Mouse (Mus musculus): ENCODE results near the gene Myh10. TPM values are rescaled to one million over a fixed set of nuclear protein-coding genes. Genes with fewer than 3 reads are reported as not detected.

Myh10 gene
- polyA plus RNA-seq, 1 experiment from 2014 or later = 8.0 TPM

- TF ChIP-seq EP300 (IDR thresholded peaks at IDR 0.05; ENCODE audit: low read depth) (no peak), CTCF (IDR thresholded peaks at IDR 0.05; ENCODE audit: low read depth) (no peak)
- DNase-seq = no peak
- Histone ChIP-seq H3K4me3 (ENCODE audit: low read depth, low read length) (no peak overlapping the region), H3K27me3 (ENCODE audit: insufficient read depth, low read length) (no peaks in the 10 kb centered on the region), H3K9me3 (ENCODE audit: low read length) (no peaks in the 10 kb centered on the region), H3K27ac (ENCODE audit: low read depth) (no peak overlapping the region), H3K9ac (replicated peaks) (no peak overlapping the region), H3K4me1 (ENCODE audit: insufficient read depth) (peaks cover 3% of the 10 kb centered on the region; the same call in 1 of the 2 replicates), H3K4me2 (ENCODE audit: low read depth, low read length) (no peak overlapping the region), H3K36me3 (replicated peaks; ENCODE audit: insufficient read depth, low read length) (no peaks in the 10 kb centered on the region)
- no peak for ATAC-seq
- WGBS (ENCODE audit: insufficient replicate concordance) = 32% methylated on average over 6 of the region's 6 CpGs
Observed at GRCm38 (mm10) chr11:68656887-68657685, 34.3 kb upstream of the Myh10 start.

GRCm38 (mm10) chr11:68657811-68658210, 33.5 kb upstream of the Myh10 start:
- H3K9ac ChIP-seq (replicated peaks) = no peak overlapping the region
- peaks cover 3% of the 10 kb centered on the region; the same call in 1 of the 2 replicates for H3K4me1 ChIP-seq (ENCODE audit: insufficient read depth)
- WGBS (ENCODE audit: insufficient replicate concordance) = 57% methylated on average over 9 of the region's 9 CpGs
- H3K27ac ChIP-seq (ENCODE audit: low read depth) = no peak overlapping the region
- H3K4me2 ChIP-seq (ENCODE audit: low read depth, low read length) = no peak overlapping the region
- DNase-seq (no peak), ATAC-seq (no peak)
- TF ChIP-seq CTCF (IDR thresholded peaks at IDR 0.05; ENCODE audit: low read depth) (no peak), EP300 (IDR thresholded peaks at IDR 0.05; ENCODE audit: low read depth) (no peak)
- H3K36me3 ChIP-seq (replicated peaks; ENCODE audit: insufficient read depth, low read length) = no peaks in the 10 kb centered on the region
- no peak overlapping the region for H3K4me3 ChIP-seq (ENCODE audit: low read depth, low read length)
- H3K27me3 ChIP-seq (ENCODE audit: insufficient read depth, low read length) = no peaks in the 10 kb centered on the region
- H3K9me3 ChIP-seq (ENCODE audit: low read length) = no peaks in the 10 kb centered on the region

- Histone ChIP-seq H3K36me3 (replicated peaks; ENCODE audit: insufficient read depth, low read length) (no peaks in the 10 kb centered on the region), H3K27me3 (ENCODE audit: insufficient read depth, low read length) (no peaks in the 10 kb centered on the region), H3K4me3 (ENCODE audit: low read depth, low read length) (no peak overlapping the region), H3K4me1 (ENCODE audit: insufficient read depth) (no peaks in the 10 kb centered on the region), H3K4me2 (ENCODE audit: low read depth, low read length) (no peak overlapping the region), H3K9me3 (ENCODE audit: low read length) (0 out of 2 replicates have a peak, but pooled peaks cover 2% of the 10 kb centered on the region), H3K9ac (replicated peaks) (no peak overlapping the region), H3K27ac (ENCODE audit: low read depth) (no peak overlapping the region)
- 18% methylated on average over 2 of the region's 2 CpGs for WGBS (ENCODE audit: insufficient replicate concordance)
- ATAC-seq (no peak), DNase-seq (no peak)
- TF ChIP-seq CTCF (IDR thresholded peaks at IDR 0.05; ENCODE audit: low read depth) = no peak
- TF ChIP-seq EP300 (IDR thresholded peaks at IDR 0.05; ENCODE audit: low read depth) = no peak
Observed at GRCm38 (mm10) chr11:68665331-68665730, 26.0 kb upstream of the Myh10 start.

GRCm38 (mm10) chr11:68666210-68666609, 25.1 kb upstream of the Myh10 start:
- DNase-seq = no peak
- Histone ChIP-seq H3K4me3 (ENCODE audit: low read depth, low read length) (no peak overlapping the region), H3K27me3 (ENCODE audit: insufficient read depth, low read length) (no peaks in the 10 kb centered on the region), H3K27ac (ENCODE audit: low read depth) (no peak overlapping the region), H3K4me2 (ENCODE audit: low read depth, low read length) (no peak overlapping the region), H3K9ac (replicated peaks) (no peak overlapping the region), H3K4me1 (ENCODE audit: insufficient read depth) (no peaks in the 10 kb centered on the region), H3K9me3 (ENCODE audit: low read length) (0 out of 2 replicates have a peak, but pooled peaks cover 2% of the 10 kb centered on the region), H3K36me3 (replicated peaks; ENCODE audit: insufficient read depth, low read length) (no peaks in the 10 kb centered on the region)
- WGBS (ENCODE audit: insufficient replicate concordance) = 72% methylated on average over 2 of the region's 2 CpGs
- no peak for ATAC-seq
- TF ChIP-seq CTCF (IDR thresholded peaks at IDR 0.05; ENCODE audit: low read depth) (no peak), EP300 (IDR thresholded peaks at IDR 0.05; ENCODE audit: low read depth) (no peak)

- DNase-seq (no peak), ATAC-seq (no peak)
- Histone ChIP-seq H3K4me1 (ENCODE audit: insufficient read depth) (no peaks in the 10 kb centered on the region), H3K27me3 (ENCODE audit: insufficient read depth, low read length) (no peaks in the 10 kb centered on the region), H3K9ac (replicated peaks) (no peak overlapping the region), H3K4me3 (ENCODE audit: low read depth, low read length) (no peak overlapping the region), H3K9me3 (ENCODE audit: low read length) (0 out of 2 replicates have a peak, but pooled peaks cover 2% of the 10 kb centered on the region), H3K27ac (ENCODE audit: low read depth) (no peak overlapping the region), H3K36me3 (replicated peaks; ENCODE audit: insufficient read depth, low read length) (no peaks in the 10 kb centered on the region), H3K4me2 (ENCODE audit: low read depth, low read length) (no peak overlapping the region)
- no peak for TF ChIP-seq EP300 (IDR thresholded peaks at IDR 0.05; ENCODE audit: low read depth)
- TF ChIP-seq CTCF (IDR thresholded peaks at IDR 0.05; ENCODE audit: low read depth) = no peak
- 65% methylated on average over 5 of the region's 5 CpGs for WGBS (ENCODE audit: insufficient replicate concordance)
Observed at GRCm38 (mm10) chr11:68672270-68672970, 18.9 kb upstream of the Myh10 start.

- no peaks in the 10 kb centered on the region for H3K9me3 ChIP-seq (ENCODE audit: low read length)
- TF ChIP-seq CTCF (IDR thresholded peaks at IDR 0.05; ENCODE audit: low read depth) = no peak
- TF ChIP-seq EP300 (IDR thresholded peaks at IDR 0.05; ENCODE audit: low read depth) = no peak
Observed at GRCm38 (mm10) chr11:68674071-68674470, 17.3 kb upstream of the Myh10 start.

More at GRCm38 (mm10) chr11:68674071-68674470, 17.3 kb upstream of the Myh10 start:
- H3K9ac ChIP-seq (replicated peaks) = no peak overlapping the region
- DNase-seq = no peak
- 69% methylated on average over 3 of the region's 3 CpGs for WGBS (ENCODE audit: insufficient replicate concordance)
- ATAC-seq = no peak
- H3K4me3 ChIP-seq (ENCODE audit: low read depth, low read length) = no peak overlapping the region
- no peaks in the 10 kb centered on the region for H3K4me1 ChIP-seq (ENCODE audit: insufficient read depth)
- no peaks in the 10 kb centered on the region for H3K36me3 ChIP-seq (replicated peaks; ENCODE audit: insufficient read depth, low read length)
- H3K27me3 ChIP-seq (ENCODE audit: insufficient read depth, low read length) = no peaks in the 10 kb centered on the region
- H3K4me2 ChIP-seq (ENCODE audit: low read depth, low read length) = no peak overlapping the region
- no peak overlapping the region for H3K27ac ChIP-seq (ENCODE audit: low read depth)
